Mouse (Mus musculus) bone marrow, adult 2 months (tissue): ENCODE results near the gene Vmn2r16.

Source experiments
- CTCF ChIP-seq: fragments of 200-500 bp; IDR thresholded peaks from 2 replicates; pipeline ENCODE4 v1.5.1; 2011; ENCODE audit warnings: low read length, control low read depth; ENCODE audit not compliant: control insufficient read depth, insufficient read depth
- POLR2A ChIP-seq: fragments of 200-500 bp; IDR thresholded peaks from 2 replicates; pipeline ENCODE4 v1.6.1; 2011; ENCODE audit warnings: low read depth, mild to moderate bottlenecking, control low read depth, low read length, borderline replicate concordance; ENCODE audit not compliant: control insufficient read depth

- TF ChIP-seq CTCF (no peak), POLR2A (no peak)
These were observed at the start of gene Vmn2r16 for GRCm38 (mm10) chr5:109329862-109330261.
